Mouse (Mus musculus) adrenal gland, postnatal 4 days (tissue): ENCODE measurements around the gene Hist1h4f. TPM values are rescaled to one million over a fixed set of nuclear protein-coding genes. Genes with fewer than 3 reads are reported as not detected.

Source experiments
- DNase-seq, 2 experiments: peaks; one replicate each; pipeline ENCODE4 v3.0.0; 2021 to 2022; ENCODE audit warnings: low spot score in 2 of 2, mixed read lengths in 2 of 2
- total RNA-seq, 2 experiments: library from RNA; stranded (reverse); gene quantifications; 2 replicates each; pipeline ENCODE4 v1.2.3; 2021

Hist1h4f gene
- total RNA-seq, 2 experiments from 2014 or later: 899 to 983 TPM

- peak; percentile 69 to 76 for DNase-seq
Measured at GRCm38 (mm10) chr13:23535137-23536075, 16.0 kb downstream of the Hist1h4f start, which contains the start of gene Hist1h3g. Gene Hist1h3g, plus strand, starts transcription at chr13:23535422.

- no peak for DNase-seq
Measured at GRCm38 (mm10) chr13:23534368-23535131, 16.9 kb downstream of the Hist1h4f start.

- peak in 1 of 2 experiments; percentile 45 for DNase-seq
Measured at GRCm38 (mm10) chr13:23533560-23534367, 17.7 kb downstream of the Hist1h4f start, which contains the start of gene Hist1h2af. Gene Hist1h2af, plus strand, starts transcription at chr13:23533906.

GRCm38 (mm10) chr13:23532262-23533075 lies 19.0 kb downstream of the Hist1h4f start:
- no peak for DNase-seq

- DNase-seq: peak; percentile 80 to 96
Measured at GRCm38 (mm10) chr13:23530901-23531875, 20.3 kb downstream of the Hist1h4f start, which contains the start of gene Hist1h4h. Gene Hist1h4h, plus strand, starts transcription at chr13:23531050.

GRCm38 (mm10) chr13:23530181-23530900 lies 21.1 kb downstream of the Hist1h4f start:
- DNase-seq: peak in 1 of 2 experiments; percentile 30

GRCm38 (mm10) chr13:23529480-23530165 lies 21.8 kb downstream of the Hist1h4f start:
- DNase-seq: no peak

GRCm38 (mm10) chr13:23529005-23529404 lies 22.4 kb downstream of the Hist1h4f start:
- no peak for DNase-seq

GRCm38 (mm10) chr13:23526312-23526711 lies 25.1 kb downstream of the Hist1h4f start:
- DNase-seq: peak; percentile 74 to 85

- no peak for DNase-seq
Measured at GRCm38 (mm10) chr13:23525901-23526300, 25.5 kb downstream of the Hist1h4f start.

- DNase-seq: peak in 1 of 2 experiments; percentile 62
Measured at GRCm38 (mm10) chr13:23524654-23525053, 26.8 kb downstream of the Hist1h4f start.

GRCm38 (mm10) chr13:23523976-23524375 lies 27.5 kb downstream of the Hist1h4f start:
- no peak for DNase-seq

GRCm38 (mm10) chr13:23521703-23522102 lies 29.7 kb downstream of the Hist1h4f start:
- peak in 1 of 2 experiments; percentile 46 for DNase-seq

- DNase-seq: no peak
Measured at GRCm38 (mm10) chr13:23519416-23519815, 32.0 kb downstream of the Hist1h4f start.

- no peak for DNase-seq
Measured at GRCm38 (mm10) chr13:23518885-23519284, 32.6 kb downstream of the Hist1h4f start.

GRCm38 (mm10) chr13:23518295-23518603 lies 33.2 kb downstream of the Hist1h4f start:
- no peak for DNase-seq

- DNase-seq: peak; percentile 65 to 83
Measured at GRCm38 (mm10) chr13:23517603-23518294, 33.7 kb downstream of the Hist1h4f start.
